Mouse (Mus musculus) 3T3-L1 (cell line): ENCODE measurements around the gene Ppp1r13l.

ENCODE experiments used
- DNase-seq: peaks from one replicate; pipeline ENCODE4 v3.0.0-alpha.2; 2015; ENCODE audit warnings: low read depth, low spot score

Gene Ppp1r13l

GRCm38 (mm10) chr7:19365376-19365775 lies 5.8 kb downstream of the Ppp1r13l start:
- DNase-seq = no peak

GRCm38 (mm10) chr7:19368380-19368779 lies 8.8 kb downstream of the Ppp1r13l start:
- no peak for DNase-seq

GRCm38 (mm10) chr7:19369823-19370425 lies 10.4 kb downstream of the Ppp1r13l start:
- no peak for DNase-seq

- no peak for DNase-seq
Measured at GRCm38 (mm10) chr7:19373367-19373766, 13.8 kb downstream of the Ppp1r13l start.

GRCm38 (mm10) chr7:19375368-19375767 lies 15.8 kb downstream of the Ppp1r13l start:
- DNase-seq = no peak

GRCm38 (mm10) chr7:19376019-19376418 lies 16.5 kb downstream of the Ppp1r13l start:
- DNase-seq = no peak

GRCm38 (mm10) chr7:19378049-19378448 lies 18.5 kb downstream of the Ppp1r13l start:
- no peak for DNase-seq

GRCm38 (mm10) chr7:19381377-19382165 lies 22.0 kb downstream of the Ppp1r13l start, which contains the start of gene Ercc2:
Gene Ercc2, plus strand, starts transcription at chr7:19382010.
- DNase-seq = peak; percentile 96

- peak; percentile 28 for DNase-seq
Measured at GRCm38 (mm10) chr7:19382166-19382541, 22.6 kb downstream of the Ppp1r13l start.

GRCm38 (mm10) chr7:19383708-19384107 lies 24.2 kb downstream of the Ppp1r13l start:
- no peak for DNase-seq

GRCm38 (mm10) chr7:19388699-19389413 lies 29.3 kb downstream of the Ppp1r13l start:
- no peak for DNase-seq

GRCm38 (mm10) chr7:19394484-19394883 lies 34.9 kb downstream of the Ppp1r13l start:
- no peak for DNase-seq

GRCm38 (mm10) chr7:19399496-19400280 lies 40.1 kb downstream of the Ppp1r13l start:
- DNase-seq = peak; percentile 19

GRCm38 (mm10) chr7:19400946-19401345 lies 41.4 kb downstream of the Ppp1r13l start:
- no peak for DNase-seq

- DNase-seq = no peak
Measured at GRCm38 (mm10) chr7:19402535-19403112, 43.1 kb downstream of the Ppp1r13l start.

GRCm38 (mm10) chr7:19403731-19404296 lies 44.3 kb downstream of the Ppp1r13l start, which contains the start of gene Klc3:
Gene Klc3, minus strand, starts transcription at chr7:19404104.
- DNase-seq = no peak

GRCm38 (mm10) chr7:19404476-19404875 lies 44.9 kb downstream of the Ppp1r13l start, which contains the start of gene Ckm:
Gene Ckm, plus strand, starts transcription at chr7:19404776.
- DNase-seq = no peak

- peak; percentile 75 for DNase-seq
Measured at GRCm38 (mm10) chr7:19405417-19405816, 45.9 kb downstream of the Ppp1r13l start.

GRCm38 (mm10) chr7:19409753-19410152 lies 50.2 kb downstream of the Ppp1r13l start:
- DNase-seq = no peak

GRCm38 (mm10) chr7:19410766-19411344 lies 51.3 kb downstream of the Ppp1r13l start:
- DNase-seq = no peak
